Mouse (Mus musculus): ENCODE measurements around the gene Irgq. TPM values are rescaled to one million over a fixed set of nuclear protein-coding genes. Genes with fewer than 3 reads are reported as not detected.

The Irgq gene
- polyA plus RNA-seq, 1 experiment = 16.5 TPM

GRCm38 (mm10) chr7:24525686-24526420 lies 4.6 kb upstream of the Irgq start:
- WGBS = 71% methylated on average over 12 of the region's 12 CpGs
- no peak for DNase-seq
- no peak for TF ChIP-seq POLR2A (IDR thresholded peaks at IDR 0.05; ENCODE audit: borderline replicate concordance, extremely low read depth, low read depth, low read length)
- TF ChIP-seq CTCF (IDR thresholded peaks at IDR 0.05; ENCODE audit: insufficient read depth, low read length) = no peak
- no peak overlapping the region for H3K4me3 ChIP-seq (replicated peaks; ENCODE audit: extremely low read depth, low read depth, low read length)
- H3K4me1 ChIP-seq (ENCODE audit: control insufficient read depth, insufficient read depth, low read length) = no peaks in the 10 kb centered on the region

- H3K4me3 ChIP-seq (replicated peaks; ENCODE audit: extremely low read depth, low read depth, low read length) = no peak overlapping the region
- TF ChIP-seq CTCF (IDR thresholded peaks at IDR 0.05; ENCODE audit: insufficient read depth, low read length) = no peak
- TF ChIP-seq POLR2A (IDR thresholded peaks at IDR 0.05; ENCODE audit: borderline replicate concordance, extremely low read depth, low read depth, low read length) = no peak
- peaks cover 4% of the 10 kb centered on the region; the same call in 1 of the 2 replicates for H3K4me1 ChIP-seq (ENCODE audit: control insufficient read depth, insufficient read depth, low read length)
- 92% methylated on average over 11 of the region's 11 CpGs for WGBS
- DNase-seq = no peak
Observed at GRCm38 (mm10) chr7:24528861-24529260, 1.6 kb upstream of the Irgq start.

- WGBS = 46% methylated on average over 11 of the region's 11 CpGs
- Histone ChIP-seq H3K4me1 (ENCODE audit: control insufficient read depth, insufficient read depth, low read length) (peaks cover 4% of the 10 kb centered on the region; the same call in 1 of the 2 replicates), H3K4me3 (replicated peaks; ENCODE audit: extremely low read depth, low read depth, low read length) (peak overlapping the region; percentile 82)
- no peak for TF ChIP-seq CTCF (IDR thresholded peaks at IDR 0.05; ENCODE audit: insufficient read depth, low read length)
- no peak for TF ChIP-seq POLR2A (IDR thresholded peaks at IDR 0.05; ENCODE audit: borderline replicate concordance, extremely low read depth, low read depth, low read length)
- no peak for DNase-seq
Observed at GRCm38 (mm10) chr7:24529580-24529979, 909 bp upstream of the Irgq start.

GRCm38 (mm10) chr7:24531211-24531971 lies 902 bp downstream of the Irgq start:
- TF ChIP-seq CTCF (IDR thresholded peaks at IDR 0.05; ENCODE audit: insufficient read depth, low read length) (peak; percentile 59), POLR2A (IDR thresholded peaks at IDR 0.05; ENCODE audit: borderline replicate concordance, extremely low read depth, low read depth, low read length) (no peak)
- peak; percentile 75 for DNase-seq
- H3K4me1 ChIP-seq (ENCODE audit: control insufficient read depth, insufficient read depth, low read length) = peaks cover 4% of the 10 kb centered on the region; the same call in 1 of the 2 replicates
- 1% methylated on average over 43 of the region's 43 CpGs for WGBS
- peak overlapping the region; percentile 75 for H3K4me3 ChIP-seq (replicated peaks; ENCODE audit: extremely low read depth, low read depth, low read length)

- Histone ChIP-seq H3K4me1 (ENCODE audit: control insufficient read depth, insufficient read depth, low read length) (peaks cover 4% of the 10 kb centered on the region; the same call in 1 of the 2 replicates), H3K4me3 (replicated peaks; ENCODE audit: extremely low read depth, low read depth, low read length) (no peak overlapping the region)
- TF ChIP-seq POLR2A (IDR thresholded peaks at IDR 0.05; ENCODE audit: borderline replicate concordance, extremely low read depth, low read depth, low read length) = no peak
- TF ChIP-seq CTCF (IDR thresholded peaks at IDR 0.05; ENCODE audit: insufficient read depth, low read length) = no peak
- 90% methylated on average over 28 of the region's 28 CpGs for WGBS
- DNase-seq = no peak
Observed at GRCm38 (mm10) chr7:24533031-24533571, 2.6 kb downstream of the Irgq start.

GRCm38 (mm10) chr7:24533806-24534205 lies 3.3 kb downstream of the Irgq start:
- no peak for DNase-seq
- TF ChIP-seq POLR2A (IDR thresholded peaks at IDR 0.05; ENCODE audit: borderline replicate concordance, extremely low read depth, low read depth, low read length) (no peak), CTCF (IDR thresholded peaks at IDR 0.05; ENCODE audit: insufficient read depth, low read length) (no peak)
- 71% methylated on average over 41 of the region's 42 CpGs for WGBS
- peaks cover 4% of the 10 kb centered on the region; the same call in 1 of the 2 replicates for H3K4me1 ChIP-seq (ENCODE audit: control insufficient read depth, insufficient read depth, low read length)
- H3K4me3 ChIP-seq (replicated peaks; ENCODE audit: extremely low read depth, low read depth, low read length) = no peak overlapping the region

- 69% methylated on average over 19 of the region's 19 CpGs for WGBS
- DNase-seq = no peak
- Histone ChIP-seq H3K4me1 (ENCODE audit: control insufficient read depth, insufficient read depth, low read length) (peaks cover 4% of the 10 kb centered on the region; the same call in 1 of the 2 replicates), H3K4me3 (replicated peaks; ENCODE audit: extremely low read depth, low read depth, low read length) (no peak overlapping the region)
- TF ChIP-seq CTCF (IDR thresholded peaks at IDR 0.05; ENCODE audit: insufficient read depth, low read length) (no peak), POLR2A (IDR thresholded peaks at IDR 0.05; ENCODE audit: borderline replicate concordance, extremely low read depth, low read depth, low read length) (no peak)
Observed at GRCm38 (mm10) chr7:24534301-24534700, 3.8 kb downstream of the Irgq start.

- WGBS = 85% methylated on average over 4 of the region's 4 CpGs
- TF ChIP-seq POLR2A (IDR thresholded peaks at IDR 0.05; ENCODE audit: borderline replicate concordance, extremely low read depth, low read depth, low read length) = no peak
- TF ChIP-seq CTCF (IDR thresholded peaks at IDR 0.05; ENCODE audit: insufficient read depth, low read length) = no peak
- no peak overlapping the region for H3K4me3 ChIP-seq (replicated peaks; ENCODE audit: extremely low read depth, low read depth, low read length)
- no peaks in the 10 kb centered on the region for H3K4me1 ChIP-seq (ENCODE audit: control insufficient read depth, insufficient read depth, low read length)
- no peak for DNase-seq
Observed at GRCm38 (mm10) chr7:24537081-24537480, 6.6 kb downstream of the Irgq start.

- no peak for TF ChIP-seq POLR2A (IDR thresholded peaks at IDR 0.05; ENCODE audit: borderline replicate concordance, extremely low read depth, low read depth, low read length)
- no peak for TF ChIP-seq CTCF (IDR thresholded peaks at IDR 0.05; ENCODE audit: insufficient read depth, low read length)
- no peak overlapping the region for H3K4me3 ChIP-seq (replicated peaks; ENCODE audit: extremely low read depth, low read depth, low read length)
- 68% methylated on average over 5 of the region's 5 CpGs for WGBS
- DNase-seq = no peak
- H3K4me1 ChIP-seq (ENCODE audit: control insufficient read depth, insufficient read depth, low read length) = no peaks in the 10 kb centered on the region
Observed at GRCm38 (mm10) chr7:24537591-24537990, 7.1 kb downstream of the Irgq start.
